Mouse (Mus musculus): Measurements from ENCODE around the gene Kank3.

DNA sequence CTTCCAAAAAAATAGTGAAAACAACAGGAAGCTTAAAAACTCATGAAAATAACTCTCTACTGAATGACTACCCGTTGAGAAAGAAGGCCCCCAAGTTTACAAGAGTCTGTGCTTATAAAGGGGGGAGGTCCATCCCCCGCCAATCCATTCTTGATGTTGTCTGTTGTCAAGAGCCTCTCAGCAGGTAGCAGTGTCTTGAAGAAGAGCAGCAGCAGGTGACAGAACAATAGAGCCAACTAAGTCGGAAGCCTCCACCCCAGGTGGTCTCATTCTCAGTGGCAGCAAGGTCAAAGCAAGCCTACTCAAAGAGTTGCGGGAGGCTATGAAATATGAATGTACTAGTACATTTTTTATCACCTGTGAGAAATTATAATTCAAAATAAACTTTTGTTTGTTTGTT lies 47.5 kb downstream of the Kank3 start:
- TF ChIP-seq CTCF (IDR thresholded peaks at IDR 0.05; ENCODE audit: low read depth) (no peak), EP300 (optimal IDR thresholded peaks at IDR 0.05) (no peak)
